Mouse (Mus musculus) embryo, embryonic 11.5 days (tissue): ENCODE data around the gene Stat1.

Source experiments
- DNase-seq: peaks from one replicate; pipeline ENCODE4 v3.0.0-alpha.2; 2012; ENCODE audit warnings: low read depth, low spot score

Gene Stat1

GRCm38 (mm10) chr1:52161151-52161550, 41.9 kb downstream of the Stat1 start:
- DNase-seq = no peak

DNA sequence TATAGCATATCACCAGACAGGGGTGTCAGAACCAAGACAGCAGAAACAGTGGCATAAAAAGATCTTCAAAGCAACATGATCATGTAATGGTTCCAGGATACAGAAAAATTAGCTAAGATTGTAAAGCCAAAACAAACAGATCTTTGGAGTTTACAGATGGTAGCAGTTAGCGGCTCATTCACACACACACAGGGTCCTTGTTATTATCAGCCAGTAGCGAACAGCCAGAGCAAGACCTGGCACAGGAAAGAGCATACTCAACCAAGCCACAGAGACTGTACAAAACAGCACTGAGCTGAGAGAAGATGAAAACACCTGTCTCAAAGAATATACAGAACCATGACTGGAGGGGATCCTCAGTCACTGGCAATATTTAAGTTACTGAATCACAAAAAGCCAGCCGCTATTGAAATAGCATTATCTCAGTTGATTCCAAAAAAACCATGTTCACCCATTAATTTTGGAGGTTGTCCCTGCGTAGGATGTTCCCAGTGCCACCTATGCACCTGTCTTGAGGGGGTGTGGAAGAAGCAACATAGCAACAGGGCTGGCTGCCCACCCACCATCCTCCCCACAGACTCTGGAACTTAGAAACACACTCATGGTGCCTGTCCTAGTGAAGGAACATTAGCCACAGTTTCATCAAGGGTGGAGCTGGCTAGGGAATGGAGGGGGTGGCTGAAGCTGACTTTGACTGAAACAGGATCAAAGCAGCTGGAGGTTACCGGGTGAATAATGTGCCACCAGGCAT, 44.6 kb downstream of the Stat1 start:
- DNase-seq = no peak

- no peak for DNase-seq
These were observed 47.5 kb downstream of the Stat1 start for GRCm38 (mm10) chr1:52166652-52167220.

DNA sequence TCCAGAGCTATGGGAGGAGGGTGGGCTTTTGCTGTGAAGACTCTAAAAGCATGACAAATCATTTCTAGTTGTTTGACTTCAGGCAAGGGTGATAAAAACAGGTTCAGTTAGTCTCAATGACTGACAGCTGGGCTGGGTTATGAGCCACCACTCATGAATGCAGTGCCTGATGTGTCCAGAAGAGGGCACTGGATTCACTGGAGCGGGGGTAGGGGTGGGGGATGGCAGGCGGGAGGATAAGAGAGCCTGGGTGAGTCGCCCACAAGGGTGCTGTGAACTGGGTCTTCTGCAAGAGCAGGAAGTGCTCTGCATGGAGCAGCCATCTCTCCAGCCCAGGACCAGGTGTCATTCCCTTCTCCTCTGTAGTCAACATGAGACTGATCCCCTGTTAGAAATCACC, 50.8 kb downstream of the Stat1 start:
- no peak for DNase-seq

DNA sequence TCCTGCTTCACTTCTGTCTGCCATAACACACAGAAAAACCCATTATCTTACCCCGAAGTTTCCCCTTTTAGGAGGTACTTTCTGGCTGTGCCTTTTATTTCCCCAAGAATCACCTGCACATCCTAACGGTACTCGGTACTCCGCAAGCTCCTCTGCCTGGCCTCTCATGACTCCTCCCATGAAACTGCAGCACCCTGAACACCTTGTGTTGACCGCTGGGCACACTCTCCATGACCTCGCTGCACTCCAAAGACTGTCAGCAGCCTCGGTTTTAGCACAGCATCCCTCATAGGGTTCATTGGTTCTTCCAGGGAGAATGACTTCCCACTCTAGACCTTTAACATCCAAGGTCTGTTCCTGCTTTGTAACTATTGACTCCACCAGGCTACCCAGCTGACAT, 51.5 kb downstream of the Stat1 start:
- no peak for DNase-seq

DNA sequence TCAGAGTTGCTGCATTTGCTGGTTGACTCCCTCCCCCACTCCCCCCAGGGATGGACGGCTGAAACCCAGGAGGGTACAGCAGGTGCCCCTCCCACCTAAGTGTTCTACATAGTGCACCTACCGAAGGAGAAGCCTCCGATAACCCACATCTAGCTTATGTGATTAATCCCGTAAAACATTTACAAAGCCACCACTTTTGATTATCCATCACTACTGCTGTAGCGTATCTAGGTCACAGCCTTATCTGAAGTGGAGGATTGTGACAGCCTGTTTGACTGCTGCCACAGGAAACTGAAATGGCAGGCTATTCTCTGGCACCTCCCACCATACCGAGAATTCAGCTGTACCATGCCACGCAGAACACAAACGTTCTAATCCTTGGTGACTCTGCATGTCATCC, 52.0 kb downstream of the Stat1 start:
- no peak for DNase-seq

DNA sequence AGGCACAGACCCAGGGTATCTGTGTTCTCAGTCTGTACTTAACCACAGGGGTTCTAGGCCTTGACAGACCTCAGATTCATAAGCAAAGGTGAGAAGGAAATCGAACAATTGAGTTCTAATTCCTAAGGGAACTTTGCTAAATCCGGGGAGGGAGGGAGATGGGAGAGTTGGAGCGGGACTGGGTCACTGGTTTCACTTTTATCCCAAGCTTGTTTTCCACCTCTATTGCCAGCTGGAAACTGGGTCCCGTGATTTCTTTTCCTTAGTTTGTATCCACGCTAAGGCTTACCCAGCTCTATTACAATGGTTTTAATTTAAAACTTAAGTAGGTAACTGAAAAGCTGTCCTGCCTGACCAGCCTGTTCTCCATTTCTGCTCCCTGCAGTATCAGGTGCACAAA, 56.1 kb downstream of the Stat1 start:
- DNase-seq = no peak

DNA sequence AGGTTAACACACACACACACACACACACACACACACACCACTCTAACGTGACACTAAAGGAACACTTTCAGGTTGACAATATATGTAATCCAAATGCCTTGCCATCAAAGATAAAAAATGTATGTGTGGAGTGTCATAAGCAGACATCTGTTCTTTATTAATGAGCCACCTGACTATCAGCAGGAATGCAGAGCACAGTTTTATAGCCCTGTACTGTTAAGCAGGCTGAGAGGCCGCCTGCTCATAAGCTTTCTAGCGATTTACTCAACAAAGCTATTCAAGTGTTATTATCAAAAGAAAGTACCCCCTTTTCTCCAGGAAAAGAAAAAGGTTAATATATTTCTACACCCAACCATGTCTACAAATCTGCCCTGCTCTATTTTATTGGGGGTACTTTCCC, 56.7 kb downstream of the Stat1 start:
- DNase-seq = no peak

DNA sequence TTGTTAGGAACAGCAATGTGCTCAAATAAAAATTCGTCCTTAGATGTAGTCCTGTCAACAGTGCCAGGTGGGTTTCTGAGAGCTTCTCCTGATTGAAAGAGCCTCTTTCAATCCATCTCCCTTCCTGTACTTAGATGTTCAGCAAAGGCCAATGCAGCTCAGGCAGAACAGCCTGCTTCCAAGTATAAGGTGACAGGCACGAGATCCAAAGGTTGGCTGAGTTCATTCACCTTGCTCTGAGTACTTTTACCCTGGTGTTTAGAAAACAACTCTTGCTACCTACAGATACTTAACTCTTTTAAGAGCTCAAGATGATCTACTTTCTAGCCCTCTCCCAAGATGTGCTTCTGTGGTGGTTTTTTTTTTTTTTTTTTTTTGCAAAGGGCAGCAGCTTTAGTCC, 57.8 kb downstream of the Stat1 start:
- no peak for DNase-seq

DNA sequence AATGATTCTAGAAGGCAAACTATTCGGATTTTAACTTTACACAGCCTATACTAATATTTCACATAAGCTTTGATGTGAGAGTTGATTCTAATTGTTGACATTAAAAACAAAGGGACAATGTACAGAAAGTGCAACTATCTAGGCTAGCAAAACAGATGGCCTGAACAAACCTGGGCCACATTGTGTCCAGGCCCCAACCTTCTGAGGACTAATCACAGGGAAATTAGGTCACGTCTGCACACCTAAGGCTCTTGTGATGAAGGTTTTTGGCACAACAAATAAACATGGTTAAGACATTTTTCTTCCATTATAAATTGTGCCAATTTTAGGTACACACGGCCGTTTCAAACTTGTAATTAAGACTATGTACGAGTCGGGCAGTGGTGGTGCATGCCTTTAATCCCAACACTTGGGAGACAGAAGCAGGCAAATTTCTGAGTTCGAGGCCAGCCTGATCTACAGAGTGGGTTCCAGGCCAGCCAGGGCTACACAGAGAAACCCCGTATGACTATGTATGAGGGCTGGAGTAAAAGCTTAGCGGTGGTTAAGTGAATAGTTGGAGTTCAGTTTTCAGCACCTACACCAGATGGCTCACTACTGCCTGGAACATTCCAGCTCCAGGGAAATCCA, 60.8 kb downstream of the Stat1 start:
- DNase-seq = no peak

GRCm38 (mm10) chr1:52181994-52182393, 62.8 kb downstream of the Stat1 start:
- no peak for DNase-seq

DNA sequence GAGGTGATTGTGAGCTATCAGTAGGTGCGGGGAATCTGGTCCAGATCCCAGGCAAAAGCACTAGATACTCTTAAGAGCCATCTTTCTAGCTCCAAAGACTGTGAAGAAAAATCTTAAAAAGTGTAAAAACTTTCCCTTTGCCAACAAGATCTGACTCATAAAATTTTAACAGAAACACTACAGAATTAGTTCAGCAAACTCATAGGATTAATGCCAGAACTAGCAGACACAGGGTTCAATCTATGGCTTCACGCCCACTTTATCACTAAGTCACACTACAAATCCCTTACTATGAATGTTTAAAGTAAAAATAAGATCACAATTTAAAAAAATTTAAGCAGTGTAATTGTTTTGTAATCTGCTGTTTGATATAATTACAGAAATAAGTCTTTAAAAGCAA, 63.8 kb downstream of the Stat1 start:
- no peak for DNase-seq
